In genomic region chr2:60961281-60961680, GRCm38 (mm10) we compare ENCODE assay signal across 7 mouse cellular contexts. TPM values are rescaled to one million over a fixed set of nuclear protein-coding genes. Genes with fewer than 3 reads are reported as not detected.
DNase-seq lines count a peak whose midpoint lies in the region; ATAC-seq and TF ChIP-seq lines count a peak whose summit lies in the region.

No protein-coding gene starts in this region.

- TF ChIP-seq POLR2A in thymus, adult 2 months (IDR thresholded peaks at IDR 0.05; ENCODE audit: control insufficient read depth, extremely low read depth, insufficient read depth, low read length, poor library complexity): no peak

- H3K36me3 ChIP-seq in embryonic facial prominence, embryonic 12.5 days: no peaks in the 10 kb centered on the region
- H3K36me3 ChIP-seq in hindbrain, postnatal 0 days (ENCODE audit: insufficient read depth, low read length): no peaks in the 10 kb centered on the region
- H3K36me3 ChIP-seq in midbrain, embryonic 10.5 days: no peaks in the 10 kb centered on the region
- H3K36me3 ChIP-seq in thymus, adult 2 months (ENCODE audit: control insufficient read depth, insufficient read depth, low read length): no peaks in the 10 kb centered on the region

- H3K27me3 ChIP-seq in embryonic facial prominence, embryonic 12.5 days: no peaks in the 10 kb centered on the region
- no peaks in the 10 kb centered on the region for H3K27me3 ChIP-seq in hindbrain, postnatal 0 days (ENCODE audit: insufficient read depth, low read length)
- H3K27me3 ChIP-seq in midbrain, embryonic 10.5 days (ENCODE audit: low read depth, poor library complexity, severe bottlenecking): peaks cover 39% of the 10 kb centered on the region
- peaks cover 5% of the 10 kb centered on the region; the same call in 1 of the 2 replicates for H3K27me3 ChIP-seq in thymus, adult 2 months (ENCODE audit: control insufficient read depth, insufficient read depth, low read length)

- no peak for ATAC-seq in embryonic facial prominence, embryonic 12.5 days (ENCODE audit: insufficient number of reproducible peaks, insufficient read depth, low FRiP score, low TSS enrichment)
- ATAC-seq in hindbrain, postnatal 0 days: no peak

- H3K4me1 ChIP-seq in embryonic facial prominence, embryonic 12.5 days: peaks cover 24% of the 10 kb centered on the region
- H3K4me1 ChIP-seq in hindbrain, postnatal 0 days (ENCODE audit: insufficient read depth, low read length): no peaks in the 10 kb centered on the region
- H3K4me1 ChIP-seq in midbrain, embryonic 10.5 days: peaks cover 27% of the 10 kb centered on the region
- 0 out of 2 replicates have a peak, but pooled peaks cover 4% of the 10 kb centered on the region for H3K4me1 ChIP-seq in thymus, adult 2 months (replicated peaks; ENCODE audit: control insufficient read depth, insufficient read depth, low read length)

- peak; percentile 37 for DNase-seq in brain, adult 2 months (ENCODE audit: low read depth, low spot score)
- DNase-seq in hindbrain, postnatal 0 days (ENCODE audit: low spot score): peak; percentile 14
- DNase-seq in midbrain, embryonic 10.5 days (ENCODE audit: low spot score): no peak
- DNase-seq in thymus, adult 2 months: no peak
- DNase-seq in spleen, postnatal 36 days (ENCODE audit: low spot score in 2 of 2): no peak
- no peak for DNase-seq in cerebellum, adult 18-20 months

- WGBS in embryonic facial prominence, embryonic 12.5 days: 32% methylated on average over 5 of the region's 5 CpGs
- WGBS in hindbrain, postnatal 0 days: 46% methylated on average over 5 of the region's 5 CpGs
- 39% methylated on average over 5 of the region's 5 CpGs for WGBS in midbrain, embryonic 10.5 days
- 93% methylated on average over 5 of the region's 5 CpGs for WGBS in thymus, adult 2 months

- peak overlapping the region; percentile 64 for H3K4me2 ChIP-seq in embryonic facial prominence, embryonic 12.5 days (replicated peaks)
- H3K4me2 ChIP-seq in hindbrain, postnatal 0 days (ENCODE audit: low read depth, low read length): peak overlapping the region; percentile 77

- no peaks in the 10 kb centered on the region for H3K9me3 ChIP-seq in embryonic facial prominence, embryonic 12.5 days
- no peaks in the 10 kb centered on the region for H3K9me3 ChIP-seq in hindbrain, postnatal 0 days (ENCODE audit: low read length)
- H3K9me3 ChIP-seq in midbrain, embryonic 10.5 days (replicated peaks): no peaks in the 10 kb centered on the region

- H3K9ac ChIP-seq in embryonic facial prominence, embryonic 12.5 days: peak overlapping the region; percentile 90
- peak overlapping the region; percentile 63; the same call in 1 of the 2 replicates for H3K9ac ChIP-seq in hindbrain, postnatal 0 days (replicated peaks; ENCODE audit: low read length)

- H3K27ac ChIP-seq in embryonic facial prominence, embryonic 12.5 days: peak overlapping the region; percentile 98; the same call in 1 of the 2 replicates
- H3K27ac ChIP-seq in hindbrain, postnatal 0 days: peak overlapping the region; percentile 93
- no peak overlapping the region for H3K27ac ChIP-seq in midbrain, embryonic 10.5 days (replicated peaks)
- no peak overlapping the region for H3K27ac ChIP-seq in thymus, adult 2 months (ENCODE audit: control insufficient read depth, insufficient read depth, low read length)

- TF ChIP-seq CTCF in hindbrain, postnatal 0 days (IDR thresholded peaks at IDR 0.05; ENCODE audit: low read depth): no peak
- no peak for TF ChIP-seq CTCF in thymus, adult 2 months (IDR thresholded peaks at IDR 0.05; ENCODE audit: borderline replicate concordance, control insufficient read depth, extremely low read depth, insufficient read depth, low read length, poor library complexity)

- peak overlapping the region; percentile 81 for H3K4me3 ChIP-seq in embryonic facial prominence, embryonic 12.5 days
- H3K4me3 ChIP-seq in hindbrain, postnatal 0 days (ENCODE audit: low read length): peak overlapping the region; percentile 55
- peak overlapping the region; percentile 81 for H3K4me3 ChIP-seq in midbrain, embryonic 10.5 days
- no peak overlapping the region for H3K4me3 ChIP-seq in thymus, adult 2 months (ENCODE audit: control insufficient read depth, insufficient read depth, low read length)

RNA-seq across cellular contexts. Expression of gene Rbms1, which starts 1.7 kb away (rescaled TPM):
- polyA plus RNA-seq in embryonic facial prominence, embryonic 12.5 days (2016; fragmentation: Nextera tagmentation; extraction: Ambion mirVana): 117 and 121 TPM in 2 replicates
- 39.0 and 66.2 TPM in 2 replicates for total RNA-seq in hindbrain, postnatal 0 days (2014; rRNA removed)
- polyA plus RNA-seq in hindbrain, postnatal 0 days (2015; fragmentation: Nextera tagmentation; extraction: Ambion mirVana): 59.2 and 69.7 TPM in 2 replicates
- 49.3 and 53.2 TPM in 2 replicates for polyA plus RNA-seq in midbrain, embryonic 10.5 days (2016; fragmentation: Nextera tagmentation; extraction: Ambion mirVana)
- polyA plus RNA-seq in thymus, adult 2 months (2012; rRNA removed): 151 and 163 TPM in 2 replicates

Comparison
In these comparisons a context has a peak if more than half of its experiments do, and no peak if none do; other contexts are left out.
1. DNase-seq: peak in brain, adult 2 months (single experiment) and hindbrain, postnatal 0 days (single experiment); none in midbrain, embryonic 10.5 days (single experiment), thymus, adult 2 months (single experiment), spleen, postnatal 36 days (0 of 2) and cerebellum, adult 18-20 months (0 of 2).
2. H3K27ac ChIP-seq: peak in embryonic facial prominence, embryonic 12.5 days (single experiment) and hindbrain, postnatal 0 days (single experiment); none in midbrain, embryonic 10.5 days (single experiment) and thymus, adult 2 months (single experiment).